Mouse (Mus musculus): Measurements from ENCODE around the gene Abcc2. TPM values are rescaled to one million over a fixed set of nuclear protein-coding genes. Genes with fewer than 3 reads are reported as not detected.

Abcc2 gene
- polyA plus RNA-seq, 1 experiment from 2014 or later = not detected

GRCm38 (mm10) chr19:43766451-43766850, 15.5 kb upstream of the Abcc2 start:
- no peak for DNase-seq (ENCODE audit: low spot score)
- Histone ChIP-seq H3K4me1 (replicated peaks) (no peaks in the 10 kb centered on the region; the same call in 1 of the 2 replicates), H3K9me3 (no peaks in the 10 kb centered on the region), H3K27me3 (ENCODE audit: insufficient read depth, poor library complexity, severe bottlenecking) (no peaks in the 10 kb centered on the region), H3K27ac (no peak overlapping the region), H3K4me3 (no peak overlapping the region), H3K36me3 (no peaks in the 10 kb centered on the region)
- 91% methylated on average over 5 of the region's 5 CpGs for WGBS

DNA sequence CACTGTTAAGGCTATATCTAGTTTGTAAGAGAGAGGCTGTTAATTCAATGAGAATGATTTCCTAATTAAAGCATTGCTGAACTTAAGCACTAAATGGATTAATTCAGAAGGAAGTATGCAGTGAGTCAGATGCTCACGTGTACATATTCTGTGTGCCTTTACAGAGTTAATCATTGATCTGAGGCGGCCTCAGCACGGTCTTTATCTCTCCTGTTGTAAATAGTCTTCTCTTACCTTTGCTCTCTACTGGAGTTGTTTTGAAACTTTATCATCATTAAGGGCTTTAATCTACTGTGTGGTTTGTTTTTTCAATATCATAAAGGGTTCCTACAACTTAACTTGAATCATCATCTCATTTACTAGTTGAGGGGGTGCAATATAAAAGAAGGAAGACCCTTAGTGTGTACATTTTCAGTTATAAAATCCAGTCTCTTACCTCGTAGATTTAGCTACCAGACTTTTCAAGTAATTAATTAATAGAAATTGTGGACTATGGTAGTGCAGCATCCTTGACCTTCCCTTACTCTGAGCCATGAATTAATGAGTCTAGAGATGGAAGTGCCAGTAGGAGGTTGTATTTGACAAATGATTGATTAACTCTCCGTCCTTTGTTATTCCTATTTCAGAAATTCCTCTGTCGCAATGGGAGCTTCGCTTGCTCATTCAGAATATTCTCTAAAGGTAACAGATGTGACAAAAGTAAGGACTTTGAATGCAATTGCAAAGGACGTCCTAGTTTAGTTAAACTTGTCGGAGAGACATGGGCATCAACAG, 14.3 kb upstream of the Abcc2 start:
- Histone ChIP-seq H3K9me3 (no peaks in the 10 kb centered on the region), H3K27ac (no peak overlapping the region), H3K4me1 (replicated peaks) (peaks cover 3% of the 10 kb centered on the region; the same call in 1 of the 2 replicates), H3K36me3 (no peaks in the 10 kb centered on the region), H3K4me3 (no peak overlapping the region), H3K27me3 (ENCODE audit: insufficient read depth, poor library complexity, severe bottlenecking) (no peaks in the 10 kb centered on the region)
- DNase-seq (ENCODE audit: low spot score) = no peak
- 71% methylated on average over 9 of the region's 9 CpGs for WGBS

GRCm38 (mm10) chr19:43769366-43769960, 12.5 kb upstream of the Abcc2 start:
- DNase-seq (ENCODE audit: low spot score) = no peak
- Histone ChIP-seq H3K4me1 (replicated peaks) (peaks cover 3% of the 10 kb centered on the region; the same call in 1 of the 2 replicates), H3K36me3 (no peaks in the 10 kb centered on the region), H3K27me3 (ENCODE audit: insufficient read depth, poor library complexity, severe bottlenecking) (no peaks in the 10 kb centered on the region), H3K27ac (no peak overlapping the region), H3K4me3 (no peak overlapping the region), H3K9me3 (no peaks in the 10 kb centered on the region)
- WGBS = 88% methylated on average over 5 of the region's 5 CpGs

DNA sequence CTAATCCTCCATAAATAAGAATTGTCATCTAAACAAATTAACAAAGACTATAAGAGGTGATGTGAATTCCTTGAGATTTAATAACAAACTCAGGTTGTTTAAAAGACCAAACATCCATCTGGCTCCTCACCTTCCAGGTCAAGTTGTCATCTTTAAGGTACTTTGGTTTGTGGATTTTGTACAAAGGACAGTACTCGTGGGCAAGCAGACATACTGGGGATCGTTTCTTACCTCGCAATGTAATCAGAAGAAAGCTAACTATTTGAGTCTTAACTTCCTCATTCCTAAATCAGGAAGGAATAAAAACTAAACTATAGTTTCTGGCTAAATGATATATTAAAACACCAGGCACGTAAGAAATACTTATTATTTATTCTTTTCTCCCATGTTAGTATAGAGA, 11.4 kb upstream of the Abcc2 start:
- Histone ChIP-seq H3K27me3 (ENCODE audit: insufficient read depth, poor library complexity, severe bottlenecking) (no peaks in the 10 kb centered on the region), H3K27ac (no peak overlapping the region), H3K4me1 (replicated peaks) (peaks cover 3% of the 10 kb centered on the region; the same call in 1 of the 2 replicates), H3K36me3 (no peaks in the 10 kb centered on the region), H3K9me3 (no peaks in the 10 kb centered on the region), H3K4me3 (no peak overlapping the region)
- 90% methylated on average over 4 of the region's 4 CpGs for WGBS
- no peak for DNase-seq (ENCODE audit: low spot score)

GRCm38 (mm10) chr19:43771499-43771969, 10.5 kb upstream of the Abcc2 start:
- H3K4me1 ChIP-seq (replicated peaks) = peaks cover 3% of the 10 kb centered on the region; the same call in 1 of the 2 replicates
- H3K27me3 ChIP-seq (ENCODE audit: insufficient read depth, poor library complexity, severe bottlenecking) = no peaks in the 10 kb centered on the region
- no peak overlapping the region for H3K27ac ChIP-seq
- no peaks in the 10 kb centered on the region for H3K36me3 ChIP-seq
- DNase-seq (ENCODE audit: low spot score) = no peak
- H3K9me3 ChIP-seq = no peaks in the 10 kb centered on the region
- 89% methylated on average over 5 of the region's 5 CpGs for WGBS
- H3K4me3 ChIP-seq = no peak overlapping the region

GRCm38 (mm10) chr19:43772311-43772710, 9.7 kb upstream of the Abcc2 start:
- H3K27me3 ChIP-seq (ENCODE audit: insufficient read depth, poor library complexity, severe bottlenecking) = no peaks in the 10 kb centered on the region
- H3K27ac ChIP-seq = no peak overlapping the region
- H3K4me1 ChIP-seq (replicated peaks) = peaks cover 3% of the 10 kb centered on the region; the same call in 1 of the 2 replicates
- no peaks in the 10 kb centered on the region for H3K36me3 ChIP-seq
- no peaks in the 10 kb centered on the region for H3K9me3 ChIP-seq
- no peak for DNase-seq (ENCODE audit: low spot score)
- H3K4me3 ChIP-seq = no peak overlapping the region
- 54% methylated on average over 6 of the region's 6 CpGs for WGBS

DNA sequence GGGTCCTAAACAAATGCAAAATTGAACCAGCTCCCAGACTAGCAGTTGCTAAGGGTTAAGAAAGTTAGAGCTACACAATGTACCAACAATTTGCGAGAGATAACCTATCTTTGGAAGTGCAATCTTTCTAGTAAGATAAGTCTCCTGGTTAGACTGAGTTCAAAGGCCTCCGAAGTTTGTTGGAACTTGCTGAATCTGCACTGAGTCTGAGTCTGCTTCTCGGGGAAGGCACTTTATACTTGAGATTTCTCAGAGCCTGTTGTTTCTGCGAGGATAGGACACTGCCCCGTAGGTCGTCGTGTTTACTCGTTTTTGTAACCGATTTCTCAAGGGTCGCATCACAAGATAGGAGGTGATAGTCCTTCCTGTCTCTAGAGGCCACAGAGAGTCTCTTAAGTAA, 6.6 kb upstream of the Abcc2 start:
- H3K9me3 ChIP-seq = no peaks in the 10 kb centered on the region
- no peak overlapping the region for H3K27ac ChIP-seq
- no peaks in the 10 kb centered on the region for H3K27me3 ChIP-seq (ENCODE audit: insufficient read depth, poor library complexity, severe bottlenecking)
- WGBS = 77% methylated on average over 10 of the region's 10 CpGs
- no peaks in the 10 kb centered on the region for H3K36me3 ChIP-seq
- no peak overlapping the region for H3K4me3 ChIP-seq
- DNase-seq (ENCODE audit: low spot score) = no peak
- peaks cover 3% of the 10 kb centered on the region; the same call in 1 of the 2 replicates for H3K4me1 ChIP-seq (replicated peaks)

GRCm38 (mm10) chr19:43776561-43776960, 5.4 kb upstream of the Abcc2 start:
- 83% methylated on average over 4 of the region's 4 CpGs for WGBS
- no peak for DNase-seq (ENCODE audit: low spot score)

DNA sequence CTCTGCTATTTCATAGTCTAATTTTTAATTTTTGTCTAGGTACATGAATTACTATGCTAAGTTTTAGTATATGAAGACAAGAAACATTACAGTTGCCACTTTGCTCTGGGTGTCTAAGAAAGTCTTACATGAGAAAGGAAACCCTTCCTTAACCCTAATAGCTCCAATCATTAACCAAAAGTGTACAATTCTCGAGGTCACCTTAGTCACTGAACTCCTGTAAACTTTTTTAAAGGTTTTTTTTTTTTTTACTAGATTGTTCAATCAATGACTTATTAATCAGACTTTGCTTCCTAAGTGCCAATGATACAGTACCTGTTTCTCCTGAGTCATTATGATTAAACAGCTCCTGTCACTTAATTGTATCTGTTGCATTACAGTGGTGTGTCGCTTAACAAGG, 4.7 kb upstream of the Abcc2 start:
- Histone ChIP-seq H3K4me3 (no peak overlapping the region), H3K27ac (no peak overlapping the region), H3K27me3 (ENCODE audit: insufficient read depth, poor library complexity, severe bottlenecking) (no peaks in the 10 kb centered on the region), H3K36me3 (no peaks in the 10 kb centered on the region), H3K9me3 (no peaks in the 10 kb centered on the region), H3K4me1 (replicated peaks) (peaks cover 1% of the 10 kb centered on the region; the same call in 1 of the 2 replicates)
- WGBS = 75% methylated on average over 2 of the region's 2 CpGs
- DNase-seq (ENCODE audit: low spot score) = no peak

More at GRCm38 (mm10) chr19:43776561-43776960, 5.4 kb upstream of the Abcc2 start:
- Histone ChIP-seq H3K9me3 (no peaks in the 10 kb centered on the region), H3K27ac (no peak overlapping the region), H3K4me1 (replicated peaks) (peaks cover 3% of the 10 kb centered on the region; the same call in 1 of the 2 replicates), H3K36me3 (no peaks in the 10 kb centered on the region), H3K4me3 (no peak overlapping the region), H3K27me3 (ENCODE audit: insufficient read depth, poor library complexity, severe bottlenecking) (no peaks in the 10 kb centered on the region)

GRCm38 (mm10) chr19:43780391-43780790, 1.6 kb upstream of the Abcc2 start:
- Histone ChIP-seq H3K4me1 (replicated peaks) (no peaks in the 10 kb centered on the region), H3K9me3 (no peaks in the 10 kb centered on the region), H3K27me3 (ENCODE audit: insufficient read depth, poor library complexity, severe bottlenecking) (no peaks in the 10 kb centered on the region), H3K36me3 (no peaks in the 10 kb centered on the region), H3K4me3 (no peak overlapping the region), H3K27ac (no peak overlapping the region)
- no peak for DNase-seq (ENCODE audit: low spot score)
- WGBS = 89% methylated on average over 5 of the region's 5 CpGs

DNA sequence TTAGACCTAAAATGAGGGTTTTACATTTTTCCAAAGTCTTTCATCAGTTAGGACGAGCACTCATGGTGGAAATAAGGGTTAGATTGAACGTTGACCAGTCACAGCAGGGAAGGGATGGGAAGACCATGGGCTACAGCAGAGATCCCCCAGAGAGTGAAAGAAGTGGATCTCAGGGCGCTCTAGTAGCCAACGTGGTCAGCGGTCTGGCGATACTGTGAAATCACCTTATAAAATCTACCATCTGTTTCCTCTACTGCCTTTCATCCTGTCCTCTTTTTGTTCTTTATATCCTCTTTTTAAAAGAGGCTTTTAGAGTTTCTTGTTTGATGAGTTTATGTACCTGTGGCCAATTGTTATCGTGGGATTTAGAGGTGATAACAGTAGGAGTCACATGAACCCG, 2.8 kb downstream of the Abcc2 start:
- Histone ChIP-seq H3K9me3 (no peaks in the 10 kb centered on the region), H3K4me1 (replicated peaks) (no peaks in the 10 kb centered on the region), H3K4me3 (no peak overlapping the region), H3K27ac (no peak overlapping the region), H3K27me3 (ENCODE audit: insufficient read depth, poor library complexity, severe bottlenecking) (no peaks in the 10 kb centered on the region), H3K36me3 (no peaks in the 10 kb centered on the region)
- no peak for DNase-seq (ENCODE audit: low spot score)
- 84% methylated on average over 8 of the region's 8 CpGs for WGBS

- no peaks in the 10 kb centered on the region for H3K4me1 ChIP-seq (replicated peaks)
- H3K27ac ChIP-seq = no peak overlapping the region
- WGBS = 85% methylated on average over 13 of the region's 13 CpGs
- H3K9me3 ChIP-seq = no peaks in the 10 kb centered on the region
- H3K27me3 ChIP-seq (ENCODE audit: insufficient read depth, poor library complexity, severe bottlenecking) = no peaks in the 10 kb centered on the region
- no peaks in the 10 kb centered on the region for H3K36me3 ChIP-seq
- no peak overlapping the region for H3K4me3 ChIP-seq
- DNase-seq (ENCODE audit: low spot score) = no peak
Observed at GRCm38 (mm10) chr19:43786249-43787026, 4.4 kb downstream of the Abcc2 start.

GRCm38 (mm10) chr19:43789817-43790216, 7.8 kb downstream of the Abcc2 start:
- H3K9me3 ChIP-seq = no peaks in the 10 kb centered on the region
- no peak for DNase-seq (ENCODE audit: low spot score)
- no peak overlapping the region for H3K4me3 ChIP-seq
- H3K27me3 ChIP-seq (ENCODE audit: insufficient read depth, poor library complexity, severe bottlenecking) = no peaks in the 10 kb centered on the region
- H3K36me3 ChIP-seq = no peaks in the 10 kb centered on the region
- 91% methylated on average over 7 of the region's 7 CpGs for WGBS
- H3K27ac ChIP-seq = no peak overlapping the region
- no peaks in the 10 kb centered on the region for H3K4me1 ChIP-seq (replicated peaks)

Data from hindbrain, embryonic 10.5 days (tissue).